Mouse (Mus musculus): ENCODE data around the gene Rbfox2. TPM values are rescaled to one million over a fixed set of nuclear protein-coding genes. Genes with fewer than 3 reads are reported as not detected.

Gene Rbfox2
- polyA plus RNA-seq, 1 experiment: 6.6 TPM

- 32% methylated on average over 12 of the region's 12 CpGs for WGBS
- Histone ChIP-seq H3K36me3 (ENCODE audit: control insufficient read depth, insufficient read depth, low read length) (no peaks in the 10 kb centered on the region), H3K4me3 (ENCODE audit: extremely low read depth, insufficient read depth, insufficient read length) (peak overlapping the region; percentile 28; the same call in 1 of the 2 replicates), H3K27me3 (ENCODE audit: control insufficient read depth, insufficient read depth, low read length) (no peaks in the 10 kb centered on the region), H3K4me1 (ENCODE audit: control insufficient read depth, insufficient read depth, insufficient read length) (no peaks in the 10 kb centered on the region), H3K27ac (ENCODE audit: insufficient read depth, low read length) (no peak overlapping the region)
- DNase-seq (ENCODE audit: low read depth in 1 of 2, low spot score in 2 of 2): no peak
- TF ChIP-seq CTCF (IDR thresholded peaks at IDR 0.05; ENCODE audit: extremely low read depth, insufficient read depth, insufficient read length, insufficient replicate concordance) (no peak), POLR2A (IDR thresholded peaks at IDR 0.05; ENCODE audit: low read depth, low read length) (no peak)
Observed at GRCm38 (mm10) chr15:77153625-77154024, 153.2 kb downstream of the Rbfox2 start.

DNA sequence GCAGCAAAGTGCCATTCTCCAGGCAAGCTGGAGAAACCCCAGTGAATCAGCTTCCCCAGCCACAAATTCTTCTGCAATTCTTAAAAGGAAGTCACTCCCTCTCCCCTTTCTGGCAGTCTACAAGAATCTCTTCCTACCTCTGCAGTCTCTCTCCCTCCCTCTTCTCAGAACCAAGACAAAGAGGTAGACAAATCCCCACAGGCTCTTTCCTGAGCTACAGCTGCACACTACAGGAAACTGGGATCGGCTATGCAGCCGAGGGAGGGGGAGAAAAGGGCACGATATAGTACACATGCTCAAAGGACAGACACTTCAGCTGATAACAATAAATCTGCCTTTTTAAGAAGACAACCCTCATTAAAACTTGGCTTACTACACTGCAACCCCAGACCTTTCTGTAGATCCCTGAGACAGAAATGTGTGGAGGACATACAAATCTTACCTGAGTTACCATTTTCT is 153.7 kb downstream of the Rbfox2 start:
- peak overlapping the region; percentile 28; the same call in 1 of the 2 replicates for H3K4me3 ChIP-seq (ENCODE audit: extremely low read depth, insufficient read depth, insufficient read length)
- no peaks in the 10 kb centered on the region for H3K4me1 ChIP-seq (ENCODE audit: control insufficient read depth, insufficient read depth, insufficient read length)
- no peak for TF ChIP-seq POLR2A (IDR thresholded peaks at IDR 0.05; ENCODE audit: low read depth, low read length)
- no peak for TF ChIP-seq CTCF (IDR thresholded peaks at IDR 0.05; ENCODE audit: extremely low read depth, insufficient read depth, insufficient read length, insufficient replicate concordance)
- H3K36me3 ChIP-seq (ENCODE audit: control insufficient read depth, insufficient read depth, low read length): no peaks in the 10 kb centered on the region
- WGBS: 0% methylated on average over 3 of the region's 3 CpGs
- H3K27me3 ChIP-seq (ENCODE audit: control insufficient read depth, insufficient read depth, low read length): no peaks in the 10 kb centered on the region
- no peak overlapping the region for H3K27ac ChIP-seq (ENCODE audit: insufficient read depth, low read length)
- no peak for DNase-seq (ENCODE audit: low read depth in 1 of 2, low spot score in 2 of 2)

GRCm38 (mm10) chr15:77152336-77153087 is 154.3 kb downstream of the Rbfox2 start:
- Histone ChIP-seq H3K27ac (ENCODE audit: insufficient read depth, low read length) (no peak overlapping the region), H3K4me1 (ENCODE audit: control insufficient read depth, insufficient read depth, insufficient read length) (no peaks in the 10 kb centered on the region), H3K36me3 (ENCODE audit: control insufficient read depth, insufficient read depth, low read length) (no peaks in the 10 kb centered on the region), H3K27me3 (ENCODE audit: control insufficient read depth, insufficient read depth, low read length) (no peaks in the 10 kb centered on the region), H3K4me3 (ENCODE audit: extremely low read depth, insufficient read depth, insufficient read length) (no peak overlapping the region)
- TF ChIP-seq CTCF (IDR thresholded peaks at IDR 0.05; ENCODE audit: extremely low read depth, insufficient read depth, insufficient read length, insufficient replicate concordance) (no peak), POLR2A (IDR thresholded peaks at IDR 0.05; ENCODE audit: low read depth, low read length) (no peak)
- 6% methylated on average over 19 of the region's 19 CpGs for WGBS
- no peak for DNase-seq (ENCODE audit: low read depth in 1 of 2, low spot score in 2 of 2)

DNA sequence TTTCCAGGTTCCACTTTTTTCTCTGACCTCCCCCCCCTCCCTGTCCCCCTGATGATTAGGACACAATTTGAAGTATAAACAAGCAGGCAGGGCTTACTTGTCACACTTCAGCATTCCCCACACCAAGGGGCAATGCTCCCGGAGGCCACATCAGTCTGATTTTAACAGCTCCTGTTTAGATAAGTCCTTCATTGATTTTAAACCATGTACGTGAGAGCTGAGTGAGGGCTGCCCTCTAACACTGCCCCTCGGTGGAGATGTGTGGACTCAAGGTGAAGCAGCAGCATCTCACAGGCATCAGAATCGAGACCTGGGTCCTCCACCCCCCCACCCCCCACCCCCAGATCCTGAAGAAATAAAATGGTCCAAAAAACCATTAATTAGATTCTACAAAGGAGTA is 155.0 kb downstream of the Rbfox2 start:
- TF ChIP-seq CTCF (IDR thresholded peaks at IDR 0.05; ENCODE audit: extremely low read depth, insufficient read depth, insufficient read length, insufficient replicate concordance) (no peak), POLR2A (IDR thresholded peaks at IDR 0.05; ENCODE audit: low read depth, low read length) (no peak)
- Histone ChIP-seq H3K27ac (ENCODE audit: insufficient read depth, low read length) (no peak overlapping the region), H3K4me3 (ENCODE audit: extremely low read depth, insufficient read depth, insufficient read length) (no peak overlapping the region), H3K4me1 (ENCODE audit: control insufficient read depth, insufficient read depth, insufficient read length) (no peaks in the 10 kb centered on the region), H3K36me3 (ENCODE audit: control insufficient read depth, insufficient read depth, low read length) (no peaks in the 10 kb centered on the region), H3K27me3 (ENCODE audit: control insufficient read depth, insufficient read depth, low read length) (no peaks in the 10 kb centered on the region)
- 55% methylated on average over 4 of the region's 4 CpGs for WGBS
- DNase-seq (ENCODE audit: low read depth in 1 of 2, low spot score in 2 of 2): no peak

DNA sequence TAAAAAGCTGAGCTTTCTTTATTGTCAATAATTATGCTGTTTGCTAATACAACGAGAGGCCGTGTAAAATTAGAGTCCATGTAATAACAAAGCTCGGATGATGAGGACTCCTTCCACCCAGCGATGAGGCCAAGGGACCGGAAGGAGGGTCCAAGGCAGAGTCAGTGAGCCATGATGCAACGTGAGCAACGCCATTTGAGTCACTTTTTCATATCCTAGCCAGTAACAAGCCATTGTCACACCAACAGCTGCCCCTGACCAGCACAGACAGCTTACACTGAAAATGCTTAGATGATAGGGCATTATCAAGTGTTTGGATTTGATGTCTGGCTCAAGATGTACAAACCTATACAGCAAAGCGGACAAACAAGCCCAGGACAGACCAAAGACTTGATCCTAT is 155.6 kb downstream of the Rbfox2 start:
- H3K36me3 ChIP-seq (ENCODE audit: control insufficient read depth, insufficient read depth, low read length): no peaks in the 10 kb centered on the region
- no peak overlapping the region for H3K4me3 ChIP-seq (ENCODE audit: extremely low read depth, insufficient read depth, insufficient read length)
- H3K4me1 ChIP-seq (ENCODE audit: control insufficient read depth, insufficient read depth, insufficient read length): no peaks in the 10 kb centered on the region
- WGBS: 89% methylated on average over 8 of the region's 8 CpGs
- TF ChIP-seq POLR2A (IDR thresholded peaks at IDR 0.05; ENCODE audit: low read depth, low read length): no peak
- no peak for TF ChIP-seq CTCF (IDR thresholded peaks at IDR 0.05; ENCODE audit: extremely low read depth, insufficient read depth, insufficient read length, insufficient replicate concordance)
- no peak for DNase-seq (ENCODE audit: low read depth in 1 of 2, low spot score in 2 of 2)
- H3K27me3 ChIP-seq (ENCODE audit: control insufficient read depth, insufficient read depth, low read length): no peaks in the 10 kb centered on the region
- H3K27ac ChIP-seq (ENCODE audit: insufficient read depth, low read length): no peak overlapping the region

DNA sequence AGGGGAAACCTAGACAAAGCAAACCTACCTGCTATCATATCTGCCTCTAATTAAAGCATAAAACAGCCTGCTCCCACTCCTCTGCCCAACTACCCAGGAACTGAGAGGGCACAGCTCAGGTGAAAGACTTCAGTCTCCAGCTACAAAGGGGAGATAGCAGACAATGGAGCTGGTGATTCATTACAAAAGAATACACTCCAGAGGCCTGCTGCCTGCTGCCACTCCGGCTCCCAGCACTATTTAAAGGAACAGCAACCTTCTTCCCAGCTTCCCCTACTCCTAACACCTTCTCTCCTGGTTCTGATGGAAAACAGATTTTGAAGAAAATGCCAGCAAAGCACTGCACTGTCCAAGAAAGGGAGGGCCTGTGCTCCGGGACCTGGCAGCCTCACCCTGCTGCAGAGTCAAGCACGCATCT is 156.4 kb downstream of the Rbfox2 start:
- WGBS: 86% methylated on average over 3 of the region's 3 CpGs
- H3K4me1 ChIP-seq (ENCODE audit: control insufficient read depth, insufficient read depth, insufficient read length): no peaks in the 10 kb centered on the region
- H3K27ac ChIP-seq (ENCODE audit: insufficient read depth, low read length): no peak overlapping the region
- H3K36me3 ChIP-seq (ENCODE audit: control insufficient read depth, insufficient read depth, low read length): no peaks in the 10 kb centered on the region
- H3K27me3 ChIP-seq (ENCODE audit: control insufficient read depth, insufficient read depth, low read length): no peaks in the 10 kb centered on the region
- TF ChIP-seq CTCF (IDR thresholded peaks at IDR 0.05; ENCODE audit: extremely low read depth, insufficient read depth, insufficient read length, insufficient replicate concordance) (no peak), POLR2A (IDR thresholded peaks at IDR 0.05; ENCODE audit: low read depth, low read length) (no peak)
- no peak for DNase-seq (ENCODE audit: low read depth in 1 of 2, low spot score in 2 of 2)
- no peak overlapping the region for H3K4me3 ChIP-seq (ENCODE audit: extremely low read depth, insufficient read depth, insufficient read length)

- H3K27me3 ChIP-seq (ENCODE audit: control insufficient read depth, insufficient read depth, low read length): no peaks in the 10 kb centered on the region
- no peak overlapping the region for H3K4me3 ChIP-seq (ENCODE audit: extremely low read depth, insufficient read depth, insufficient read length)
- H3K36me3 ChIP-seq (ENCODE audit: control insufficient read depth, insufficient read depth, low read length): no peaks in the 10 kb centered on the region
- no peak for TF ChIP-seq POLR2A (IDR thresholded peaks at IDR 0.05; ENCODE audit: low read depth, low read length)
- no peak overlapping the region for H3K27ac ChIP-seq (ENCODE audit: insufficient read depth, low read length)
- DNase-seq (ENCODE audit: low read depth in 1 of 2, low spot score in 2 of 2): no peak
- 55% methylated on average over 3 of the region's 3 CpGs for WGBS
- H3K4me1 ChIP-seq (ENCODE audit: control insufficient read depth, insufficient read depth, insufficient read length): no peaks in the 10 kb centered on the region
Observed at GRCm38 (mm10) chr15:77150000-77150399, 156.8 kb downstream of the Rbfox2 start.
